Mouse (Mus musculus): Measurements from ENCODE around the gene Serhl. TPM values are rescaled to one million over a fixed set of nuclear protein-coding genes. Genes with fewer than 3 reads are reported as not detected.
"Not testable (repeated sequence)": the region's sequence is repeated elsewhere in the genome, so short reads cannot be mapped to it uniquely, and the experiment has no call there.

Serhl gene
- polyA plus RNA-seq, 1 experiment from 2014 or later: 70.7 TPM

DNA sequence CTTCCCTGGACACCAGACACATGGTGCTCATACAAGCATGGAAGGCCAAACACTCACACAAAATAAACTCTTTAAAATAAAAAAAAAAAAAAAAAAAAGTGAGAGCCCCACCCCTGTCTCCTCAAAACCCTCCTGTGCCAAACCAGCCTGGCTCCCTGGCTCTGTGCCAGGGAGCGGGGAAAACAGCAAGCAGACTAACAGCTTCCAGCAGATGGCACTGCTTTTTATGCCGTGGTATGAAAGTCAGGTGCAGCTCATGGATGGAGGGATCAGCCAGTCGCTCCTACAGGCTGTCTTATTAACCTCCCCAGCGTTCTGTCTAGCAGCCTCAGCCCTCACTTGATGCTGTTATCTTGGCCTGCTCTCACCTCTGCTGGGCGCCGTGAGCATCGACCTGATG lies 29.1 kb downstream of the Serhl start:
- no peak overlapping the region for H3K4me2 ChIP-seq (replicated peaks; ENCODE audit: low read depth, low read length)
- ATAC-seq (ENCODE audit: low FRiP score, low TSS enrichment): no peak
- 70% methylated on average over 7 of the region's 7 CpGs for WGBS
- no peak overlapping the region for H3K9ac ChIP-seq (replicated peaks; ENCODE audit: low read length)
- no peaks in the 10 kb centered on the region for H3K27me3 ChIP-seq (ENCODE audit: insufficient read depth, low read length)
- no peak overlapping the region for H3K4me3 ChIP-seq (ENCODE audit: low read length)
- H3K27ac ChIP-seq (ENCODE audit: low read length): no peak overlapping the region
- no peaks in the 10 kb centered on the region for H3K9me3 ChIP-seq (ENCODE audit: low read length)
- peaks cover 4% of the 10 kb centered on the region; the same call in 1 of the 2 replicates for H3K4me1 ChIP-seq (ENCODE audit: insufficient read depth, low read length)
- H3K36me3 ChIP-seq (ENCODE audit: insufficient read depth, low read length): peaks cover 53% of the 10 kb centered on the region

DNA sequence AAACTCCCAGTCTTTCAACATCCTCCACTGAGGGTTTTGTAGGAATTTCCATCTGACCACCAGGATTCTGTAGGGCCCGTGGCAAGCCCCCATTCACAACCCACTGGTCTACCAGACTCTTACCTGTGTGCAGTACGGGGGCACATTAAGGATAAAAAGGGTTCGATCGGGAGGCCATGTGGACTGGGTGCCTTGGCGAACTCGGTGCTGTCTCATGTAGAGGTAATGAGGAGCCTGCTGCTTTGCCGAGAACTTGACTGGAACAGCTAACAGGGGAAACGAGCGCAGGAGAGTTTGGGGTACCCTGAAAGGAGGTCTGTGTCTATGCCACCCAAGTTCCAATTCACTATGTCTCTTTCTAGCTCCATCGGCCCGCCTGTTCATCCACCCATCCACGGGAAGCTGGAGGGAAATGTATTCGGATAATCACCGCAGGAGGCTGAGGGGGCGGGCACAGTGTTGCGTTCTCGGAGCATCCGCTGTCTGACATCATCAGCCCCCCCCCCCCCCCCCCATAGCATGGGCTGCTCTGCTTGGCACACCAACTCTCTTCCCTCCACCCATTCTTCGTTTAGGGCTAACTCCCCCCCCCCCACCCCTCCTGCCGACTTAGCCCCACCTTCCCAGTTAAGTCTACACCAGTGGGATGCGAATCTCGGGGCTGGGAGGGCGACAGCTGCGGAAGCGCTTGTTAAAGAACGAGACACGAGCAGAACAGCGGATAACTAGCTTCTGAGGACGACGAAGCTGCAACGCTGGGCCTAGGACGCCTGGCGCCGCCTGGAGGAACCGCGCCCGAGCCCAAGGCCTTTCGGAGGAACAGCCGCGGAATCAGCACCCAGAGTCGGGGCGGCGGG lies 32.6 kb downstream of the Serhl start:
- Histone ChIP-seq H3K27me3 (ENCODE audit: insufficient read depth, low read length) (no peaks in the 10 kb centered on the region), H3K27ac (ENCODE audit: low read length) (peak overlapping the region; percentile 78; the same call in 1 of the 2 replicates), H3K4me1 (ENCODE audit: insufficient read depth, low read length) (peaks cover 4% of the 10 kb centered on the region; the same call in 1 of the 2 replicates), H3K9ac (replicated peaks; ENCODE audit: low read length) (peak overlapping the region; percentile 80), H3K4me3 (ENCODE audit: low read length) (peak overlapping the region; percentile 97), H3K4me2 (replicated peaks; ENCODE audit: low read depth, low read length) (peak overlapping the region; percentile 85), H3K9me3 (ENCODE audit: low read length) (no peaks in the 10 kb centered on the region), H3K36me3 (ENCODE audit: insufficient read depth, low read length) (peaks cover 46% of the 10 kb centered on the region)
- WGBS: 3% methylated on average over 43 of the region's 43 CpGs
- ATAC-seq (ENCODE audit: low FRiP score, low TSS enrichment): peak; percentile 44

DNA sequence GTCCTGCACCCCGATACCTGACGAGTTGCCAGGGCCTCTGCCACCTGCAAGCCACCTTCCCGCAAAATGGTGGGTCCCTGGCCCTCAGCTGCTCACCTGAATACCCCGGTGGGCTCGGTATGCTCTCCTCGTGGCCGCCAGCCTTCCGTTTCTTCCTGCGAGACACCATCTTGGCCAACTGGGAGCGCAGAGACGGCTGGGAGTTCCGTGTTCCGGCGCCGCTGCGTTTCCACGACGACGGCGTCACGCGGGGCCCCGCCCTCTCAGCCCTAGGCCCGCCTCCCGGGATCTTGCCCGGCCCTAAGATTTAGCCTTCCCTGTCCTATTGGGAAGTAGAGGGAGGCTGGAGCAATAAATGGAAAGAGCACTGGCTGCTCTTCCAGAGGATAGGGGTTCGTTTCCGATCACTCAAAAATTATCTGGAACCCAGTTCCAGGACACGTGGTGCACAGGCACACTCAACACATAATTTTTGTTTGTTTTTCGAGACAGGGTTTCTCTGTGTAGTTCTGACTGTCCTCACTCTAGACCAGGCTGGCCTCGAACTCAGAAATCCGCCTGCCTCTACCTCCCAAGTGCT lies 33.4 kb downstream of the Serhl start, which contains the start of gene Rrp7a:
Rrp7a (minus strand) TSS at position 236 of the 580 bp plus-strand sequence.
- ATAC-seq (ENCODE audit: low FRiP score, low TSS enrichment): peak; percentile 93
- H3K9ac ChIP-seq (replicated peaks; ENCODE audit: low read length): peak within 1 kb of the TSS; percentile 80
- no peaks in the 10 kb centered on the region for H3K27me3 ChIP-seq (ENCODE audit: insufficient read depth, low read length)
- H3K4me1 ChIP-seq (ENCODE audit: insufficient read depth, low read length): peaks cover 4% of the 10 kb centered on the region; the same call in 1 of the 2 replicates
- H3K9me3 ChIP-seq (ENCODE audit: low read length): no peaks in the 10 kb centered on the region
- WGBS: 10% methylated on average over 32 of the region's 32 CpGs
- peak within 1 kb of the TSS; percentile 85 for H3K4me2 ChIP-seq (replicated peaks; ENCODE audit: low read depth, low read length)
- peak within 1 kb of the TSS; percentile 78; the same call in 1 of the 2 replicates for H3K27ac ChIP-seq (ENCODE audit: low read length)
- peaks cover 47% of the 10 kb centered on the region for H3K36me3 ChIP-seq (ENCODE audit: insufficient read depth, low read length)
- H3K4me3 ChIP-seq (ENCODE audit: low read length): peak within 1 kb of the TSS; percentile 97

DNA sequence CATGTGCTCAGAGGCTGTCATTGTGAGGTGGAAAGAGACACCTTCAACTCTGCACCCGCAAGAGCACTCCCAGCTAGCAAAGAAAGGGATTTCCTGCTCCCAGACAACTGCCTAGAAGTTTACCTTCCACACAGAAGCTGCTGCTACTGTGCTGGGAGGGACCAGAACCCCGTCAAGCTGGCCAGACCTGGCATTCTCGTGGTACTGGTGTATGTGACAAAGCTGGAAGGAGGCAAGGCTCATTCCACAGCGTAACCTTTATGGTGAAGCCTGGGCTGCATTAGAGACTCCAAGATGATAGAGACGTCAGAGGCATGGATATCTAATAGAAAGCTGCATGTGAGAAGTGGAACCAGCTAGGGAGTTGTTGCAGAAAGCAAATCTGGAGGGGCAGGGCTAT lies 35.3 kb downstream of the Serhl start:
- Histone ChIP-seq H3K4me1 (ENCODE audit: insufficient read depth, low read length) (peaks cover 4% of the 10 kb centered on the region; the same call in 1 of the 2 replicates), H3K4me3 (ENCODE audit: low read length) (no peak overlapping the region), H3K27ac (ENCODE audit: low read length) (no peak overlapping the region), H3K36me3 (ENCODE audit: insufficient read depth, low read length) (peaks cover 50% of the 10 kb centered on the region), H3K9me3 (ENCODE audit: low read length) (no peaks in the 10 kb centered on the region), H3K4me2 (replicated peaks; ENCODE audit: low read depth, low read length) (no peak overlapping the region), H3K9ac (replicated peaks; ENCODE audit: low read length) (no peak overlapping the region), H3K27me3 (ENCODE audit: insufficient read depth, low read length) (no peaks in the 10 kb centered on the region)
- no peak for ATAC-seq (ENCODE audit: low FRiP score, low TSS enrichment)
- 69% methylated on average over 5 of the region's 5 CpGs for WGBS

DNA sequence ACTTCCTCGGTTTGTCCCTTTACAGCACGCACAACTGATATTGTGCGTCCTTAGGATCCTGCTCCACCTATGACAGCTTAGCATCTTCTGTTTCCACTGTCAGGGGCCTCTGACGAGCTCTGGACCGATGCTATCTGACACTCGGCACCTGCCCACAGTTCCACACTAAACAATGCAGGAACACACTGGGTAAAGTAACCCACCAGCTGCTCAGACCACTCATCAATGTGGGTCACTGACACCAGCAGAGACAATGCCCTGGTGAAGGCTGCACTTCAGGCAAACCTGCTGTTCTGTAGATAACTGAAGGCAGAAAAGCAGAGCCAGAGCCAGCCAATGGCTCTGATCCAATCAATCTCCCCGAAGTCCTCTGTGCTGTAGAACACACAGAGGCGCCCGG lies 37.3 kb downstream of the Serhl start:
- WGBS: 95% methylated on average over 9 of the region's 9 CpGs
- Histone ChIP-seq H3K27me3 (ENCODE audit: insufficient read depth, low read length) (no peaks in the 10 kb centered on the region), H3K4me1 (ENCODE audit: insufficient read depth, low read length) (peaks cover 2% of the 10 kb centered on the region; the same call in 1 of the 2 replicates), H3K36me3 (ENCODE audit: insufficient read depth, low read length) (peaks cover 54% of the 10 kb centered on the region), H3K27ac (ENCODE audit: low read length) (no peak overlapping the region), H3K4me3 (ENCODE audit: low read length) (no peak overlapping the region), H3K9me3 (ENCODE audit: low read length) (no peaks in the 10 kb centered on the region), H3K9ac (replicated peaks; ENCODE audit: low read length) (no peak overlapping the region), H3K4me2 (replicated peaks; ENCODE audit: low read depth, low read length) (no peak overlapping the region)
- no peak for ATAC-seq (ENCODE audit: low FRiP score, low TSS enrichment)

DNA sequence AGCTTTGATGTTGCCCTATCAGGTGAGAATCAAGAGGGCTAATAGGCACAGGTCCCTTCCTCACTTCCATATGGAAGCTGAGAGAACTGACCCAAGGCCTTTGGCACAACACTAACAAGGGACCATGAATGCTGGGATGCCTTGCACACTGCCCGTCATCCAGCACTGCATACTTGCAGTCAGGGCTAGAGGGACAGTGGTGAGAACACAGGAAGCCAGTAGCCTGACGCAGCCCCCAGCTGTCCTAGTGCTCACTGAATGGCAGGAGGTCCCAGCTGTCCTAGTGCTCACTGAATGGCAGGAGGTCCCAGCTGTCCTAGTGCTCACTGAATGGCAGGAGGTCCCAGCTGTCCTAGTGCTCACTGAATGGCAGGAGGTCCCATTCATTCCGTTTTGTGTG lies 37.7 kb downstream of the Serhl start:
- not testable (repeated sequence) for H3K4me1 ChIP-seq (ENCODE audit: insufficient read depth, low read length); ATAC-seq (ENCODE audit: low FRiP score, low TSS enrichment); H3K9ac ChIP-seq (replicated peaks; ENCODE audit: low read length); H3K9me3 ChIP-seq (ENCODE audit: low read length); H3K4me2 ChIP-seq (replicated peaks; ENCODE audit: low read depth, low read length); H3K4me3 ChIP-seq (ENCODE audit: low read length); H3K27ac ChIP-seq (ENCODE audit: low read length); H3K27me3 ChIP-seq (ENCODE audit: insufficient read depth, low read length)
- H3K36me3 ChIP-seq (ENCODE audit: insufficient read depth, low read length): peaks cover 59% of the 10 kb centered on the region
- 79% methylated on average over 3 of the region's 3 CpGs for WGBS

DNA sequence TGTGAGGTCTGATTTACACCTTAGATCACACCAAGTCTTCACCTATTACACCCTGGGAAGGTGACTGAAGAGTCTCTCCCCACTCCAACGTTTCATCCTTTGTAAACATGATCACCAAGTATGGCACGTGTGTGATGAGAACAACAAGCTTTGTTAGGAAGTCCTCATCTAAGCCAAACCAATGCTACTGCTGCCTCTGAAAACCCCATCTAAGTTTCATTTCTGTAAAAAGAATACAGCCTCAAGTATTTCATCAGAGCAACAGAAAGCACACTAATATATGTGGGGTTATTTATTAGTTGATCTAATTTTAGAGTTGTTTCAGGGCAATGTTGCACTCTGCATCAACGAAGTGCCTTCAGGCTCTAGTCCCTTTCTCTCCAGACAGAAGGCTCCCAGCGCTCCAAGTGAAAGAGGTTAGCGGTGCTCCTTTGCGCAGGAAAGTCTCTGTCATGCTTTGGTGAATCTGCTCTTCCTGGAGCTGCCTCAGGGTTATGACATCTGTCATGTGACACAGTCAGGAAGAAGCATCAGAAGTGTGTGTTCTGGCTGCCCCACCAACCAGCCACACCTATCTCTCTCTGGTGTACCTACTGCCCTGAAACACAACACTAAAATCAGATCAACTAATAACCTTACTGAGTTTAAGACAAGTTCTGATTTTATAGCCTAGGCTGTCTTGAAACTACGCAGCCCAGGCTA lies 40.4 kb downstream of the Serhl start:
- Histone ChIP-seq H3K4me3 (ENCODE audit: low read length) (no peak overlapping the region), H3K27me3 (ENCODE audit: insufficient read depth, low read length) (no peaks in the 10 kb centered on the region), H3K4me2 (replicated peaks; ENCODE audit: low read depth, low read length) (no peak overlapping the region), H3K9me3 (ENCODE audit: low read length) (no peaks in the 10 kb centered on the region), H3K4me1 (ENCODE audit: insufficient read depth, low read length) (no peaks in the 10 kb centered on the region), H3K36me3 (ENCODE audit: insufficient read depth, low read length) (peaks cover 83% of the 10 kb centered on the region), H3K27ac (ENCODE audit: low read length) (no peak overlapping the region), H3K9ac (replicated peaks; ENCODE audit: low read length) (no peak overlapping the region)
- no peak for ATAC-seq (ENCODE audit: low FRiP score, low TSS enrichment)
- 87% methylated on average over 7 of the region's 7 CpGs for WGBS

DNA sequence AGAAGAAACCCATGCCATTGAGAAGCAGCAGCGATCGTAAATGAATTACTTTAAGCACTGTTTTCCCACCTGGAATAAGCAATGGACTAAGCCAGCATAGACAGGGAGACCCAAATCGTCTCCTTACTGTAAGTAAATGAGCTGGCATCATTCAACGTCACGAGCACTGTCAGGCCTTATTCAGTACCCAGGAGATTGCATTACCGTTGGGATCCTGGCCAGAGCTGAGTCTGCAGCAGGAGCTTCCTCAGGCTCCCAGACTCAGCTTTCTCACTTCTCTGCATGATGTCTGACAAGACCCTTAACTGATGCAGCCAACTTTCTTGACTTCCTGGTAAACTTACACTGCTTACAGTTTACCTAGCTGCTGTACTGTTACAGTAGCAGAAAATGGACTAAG lies 45.4 kb downstream of the Serhl start:
- no peak overlapping the region for H3K4me3 ChIP-seq (ENCODE audit: low read length)
- H3K27me3 ChIP-seq (ENCODE audit: insufficient read depth, low read length): no peaks in the 10 kb centered on the region
- no peak overlapping the region for H3K9ac ChIP-seq (replicated peaks; ENCODE audit: low read length)
- H3K36me3 ChIP-seq (ENCODE audit: insufficient read depth, low read length): peaks cover 69% of the 10 kb centered on the region
- H3K27ac ChIP-seq (ENCODE audit: low read length): no peak overlapping the region
- no peaks in the 10 kb centered on the region for H3K4me1 ChIP-seq (ENCODE audit: insufficient read depth, low read length)
- 90% methylated on average over 6 of the region's 6 CpGs for WGBS
- no peak overlapping the region for H3K4me2 ChIP-seq (replicated peaks; ENCODE audit: low read depth, low read length)
- H3K9me3 ChIP-seq (ENCODE audit: low read length): no peaks in the 10 kb centered on the region
- ATAC-seq (ENCODE audit: low FRiP score, low TSS enrichment): no peak

DNA sequence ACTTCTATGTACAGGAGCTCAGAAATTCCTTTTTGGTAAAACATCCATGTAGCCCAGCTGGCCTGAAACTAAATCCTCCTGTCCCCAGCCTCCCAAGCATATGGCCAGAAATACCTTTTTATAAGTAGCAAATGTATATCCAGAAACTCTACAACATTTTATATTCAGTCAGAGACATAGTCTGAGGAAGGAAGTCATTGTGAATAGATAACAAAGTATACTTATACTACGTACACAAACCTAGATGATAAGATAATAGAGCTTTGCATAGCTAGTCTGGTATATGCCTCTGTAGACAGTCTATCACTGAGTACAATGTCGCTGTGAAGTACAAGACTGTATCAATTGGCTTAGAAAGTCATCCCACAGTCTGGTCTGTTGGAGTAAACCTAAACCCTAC lies 46.3 kb downstream of the Serhl start:
- Histone ChIP-seq H3K4me1 (ENCODE audit: insufficient read depth, low read length) (no peaks in the 10 kb centered on the region), H3K9me3 (ENCODE audit: low read length) (no peaks in the 10 kb centered on the region), H3K27ac (ENCODE audit: low read length) (no peak overlapping the region), H3K4me2 (replicated peaks; ENCODE audit: low read depth, low read length) (no peak overlapping the region), H3K27me3 (ENCODE audit: insufficient read depth, low read length) (no peaks in the 10 kb centered on the region), H3K36me3 (ENCODE audit: insufficient read depth, low read length) (peaks cover 69% of the 10 kb centered on the region), H3K9ac (replicated peaks; ENCODE audit: low read length) (no peak overlapping the region), H3K4me3 (ENCODE audit: low read length) (no peak overlapping the region)
- no peak for ATAC-seq (ENCODE audit: low FRiP score, low TSS enrichment)
- WGBS: 90% methylated on average over 2 of the region's 2 CpGs
